8 mouse cellular contexts compared by ENCODE assay signal in genomic region chr2:127481841-127482532, GRCm38 (mm10). TPM values are rescaled to one million over a fixed set of nuclear protein-coding genes. Genes with fewer than 3 reads are reported as not detected.
DNase-seq lines count a peak whose midpoint lies in the region; ATAC-seq and TF ChIP-seq lines count a peak whose summit lies in the region.

No protein-coding gene starts in this region.

- intact Hi-C loops in gastrocnemius, adult 2 months (cut with DNase I): no loop called here

- ATAC-seq in heart, embryonic 16.5 days (replicated peaks; ENCODE audit: extremely low read depth, insufficient read depth, low FRiP score): no peak
- ATAC-seq in liver, embryonic 14.5 days (ENCODE audit: insufficient read depth): no peak
- ATAC-seq in stomach, embryonic 15.5 days (ENCODE audit: insufficient read depth, low FRiP score, low read depth): peak; percentile 27; the same call in 1 of the 2 replicates

- WGBS in heart, embryonic 16.5 days: under 1% methylated on average over 57 of the region's 59 CpGs
- under 1% methylated on average over 59 of the region's 59 CpGs for WGBS in liver, embryonic 14.5 days (ENCODE audit: insufficient replicate concordance)
- under 1% methylated on average over 55 of the region's 59 CpGs for WGBS in stomach, embryonic 15.5 days
- WGBS in cerebellum, adult 2 months: 30% methylated on average over 58 of the region's 59 CpGs

- DNase-seq in gastrocnemius, adult 2 months: peak; percentile 36
- no peak for DNase-seq in gastrocnemius, adult 8-10 months (ENCODE audit: low spot score in 2 of 2)
- DNase-seq in liver, embryonic 14.5 days (ENCODE audit: low read depth in 3 of 3, low spot score in 3 of 3): no peak
- DNase-seq in cerebellum, adult 2 months: no peak
- no peak for DNase-seq in urinary bladder, postnatal 10 days (ENCODE audit: low spot score)

- TF ChIP-seq EP300 in liver, embryonic 14.5 days (IDR thresholded peaks at IDR 0.05; ENCODE audit: low read depth): no peak

- TF ChIP-seq POLR2A in bone marrow macrophage, adult 2 months (IDR thresholded peaks at IDR 0.05; ENCODE audit: borderline replicate concordance, low read depth, low read length): no peak
- no peak for TF ChIP-seq POLR2A in cerebellum, adult 2 months (IDR thresholded peaks at IDR 0.05; ENCODE audit: borderline replicate concordance, insufficient read depth, low read length)

- H3K4me2 ChIP-seq in heart, embryonic 16.5 days (ENCODE audit: low read depth, low read length): peak overlapping the region; percentile 81
- H3K4me2 ChIP-seq in liver, embryonic 14.5 days (ENCODE audit: low read depth): peak overlapping the region; percentile 47
- H3K4me2 ChIP-seq in stomach, embryonic 15.5 days: peak overlapping the region; percentile 92

- H3K4me3 ChIP-seq in gastrocnemius, adult 2 months: peak overlapping the region; percentile 81
- H3K4me3 ChIP-seq in bone marrow macrophage, adult 2 months (ENCODE audit: insufficient read depth, low read length): peak overlapping the region; percentile 18
- peak overlapping the region; percentile 70 for H3K4me3 ChIP-seq in heart, embryonic 16.5 days (ENCODE audit: low read length)
- H3K4me3 ChIP-seq in liver, embryonic 14.5 days (ENCODE audit: insufficient read depth in 1 of 2, low read depth in 2 of 2, low read length in 2 of 2): peak overlapping the region; percentile 6 to 14; a peak in 3 of 4 replicates
- peak overlapping the region; percentile 56 for H3K4me3 ChIP-seq in stomach, embryonic 15.5 days (replicated peaks)
- H3K4me3 ChIP-seq in cerebellum, adult 2 months (replicated peaks; ENCODE audit: insufficient read depth, low read depth, low read length): no peak overlapping the region

- no peaks in the 10 kb centered on the region for H3K9me3 ChIP-seq in heart, embryonic 16.5 days (replicated peaks; ENCODE audit: control insufficient read depth, low read length)
- no peaks in the 10 kb centered on the region for H3K9me3 ChIP-seq in liver, embryonic 14.5 days (ENCODE audit: control insufficient read depth, low read length)
- H3K9me3 ChIP-seq in stomach, embryonic 15.5 days: no peaks in the 10 kb centered on the region

- no peak for TF ChIP-seq CTCF in gastrocnemius, adult 2 months (IDR thresholded peaks at IDR 0.05)
- TF ChIP-seq CTCF in bone marrow macrophage, adult 2 months (IDR thresholded peaks at IDR 0.05; ENCODE audit: low read depth, low read length): no peak
- TF ChIP-seq CTCF in liver, embryonic 14.5 days (IDR thresholded peaks at IDR 0.05; ENCODE audit: low read depth): 0 out of 2 replicates have a peak, but pooled peaks have one; percentile 9
- TF ChIP-seq CTCF in cerebellum, adult 2 months (IDR thresholded peaks at IDR 0.05; ENCODE audit: borderline replicate concordance, insufficient read depth, low read depth, low read length): no peak

- peaks cover 64% of the 10 kb centered on the region for H3K27me3 ChIP-seq in heart, embryonic 16.5 days (ENCODE audit: control insufficient read depth, insufficient read depth, low read length)
- H3K27me3 ChIP-seq in liver, embryonic 14.5 days (ENCODE audit: control insufficient read depth, insufficient read depth, low read length): peaks cover 47% of the 10 kb centered on the region
- H3K27me3 ChIP-seq in stomach, embryonic 15.5 days (replicated peaks): peaks cover 52% of the 10 kb centered on the region
- no peaks in the 10 kb centered on the region for H3K27me3 ChIP-seq in cerebellum, adult 2 months (ENCODE audit: control insufficient read depth, insufficient read depth, low read length)

- peak overlapping the region; percentile 28 for H3K27ac ChIP-seq in gastrocnemius, adult 2 months
- H3K27ac ChIP-seq in bone marrow macrophage, adult 2 months (ENCODE audit: insufficient read depth, low read depth, low read length): no peak overlapping the region
- H3K27ac ChIP-seq in heart, embryonic 16.5 days (ENCODE audit: low read length): no peak overlapping the region
- H3K27ac ChIP-seq in liver, embryonic 14.5 days: no peak overlapping the region
- no peak overlapping the region for H3K27ac ChIP-seq in stomach, embryonic 15.5 days
- no peak overlapping the region for H3K27ac ChIP-seq in cerebellum, adult 2 months (ENCODE audit: insufficient read depth, low read length)

- H3K36me3 ChIP-seq in heart, embryonic 16.5 days (ENCODE audit: control insufficient read depth, insufficient read depth): no peaks in the 10 kb centered on the region
- H3K36me3 ChIP-seq in liver, embryonic 14.5 days (replicated peaks; ENCODE audit: control insufficient read depth, insufficient read depth, low read depth): no peaks in the 10 kb centered on the region
- H3K36me3 ChIP-seq in stomach, embryonic 15.5 days: no peaks in the 10 kb centered on the region

- H3K9ac ChIP-seq in heart, embryonic 16.5 days (ENCODE audit: low read length): peak overlapping the region; percentile 60
- H3K9ac ChIP-seq in liver, embryonic 14.5 days (replicated peaks): no peak overlapping the region
- no peak overlapping the region; the same call in 1 of the 2 replicates for H3K9ac ChIP-seq in stomach, embryonic 15.5 days

- peaks cover 4% of the 10 kb centered on the region; the same call in 1 of the 2 replicates for H3K4me1 ChIP-seq in bone marrow macrophage, adult 2 months (ENCODE audit: control insufficient read depth, insufficient read depth, low read length)
- peaks cover 27% of the 10 kb centered on the region for H3K4me1 ChIP-seq in heart, embryonic 16.5 days (ENCODE audit: control insufficient read depth, insufficient read depth, low read length)
- H3K4me1 ChIP-seq in liver, embryonic 14.5 days (replicated peaks; ENCODE audit: control insufficient read depth in 2 of 2, insufficient read depth in 2 of 2, low read length in 1 of 2): no peaks in the 10 kb centered on the region
- peaks cover 23% of the 10 kb centered on the region for H3K4me1 ChIP-seq in stomach, embryonic 15.5 days
- H3K4me1 ChIP-seq in cerebellum, adult 2 months (ENCODE audit: control insufficient read depth, insufficient read depth, low read length): peaks cover 21% of the 10 kb centered on the region

RNA-seq across cellular contexts. Expression of gene Fahd2a, which starts 37.6 kb away (rescaled TPM):
- 10 to 100 TPM; 18.8 to 26.9 TPM for total RNA-seq in gastrocnemius, adult 2 months (2021)
- 10 to 100 TPM; 17.6 to 24.4 (median 20.8) TPM for total RNA-seq in gastrocnemius, adult 8-10 months (2022)
- polyA plus RNA-seq in bone marrow macrophage, adult 2 months (2012; ENCODE audit: insufficient read depth, insufficient read length, missing spikeins): 11.9 and 16.9 TPM in 2 replicates
- polyA plus RNA-seq in heart, embryonic 16.5 days (2015; fragmentation: Nextera tagmentation; extraction: Ambion mirVana): 27.8 and 31.8 TPM in 2 replicates
- polyA plus RNA-seq in liver, embryonic 14.5 days (2012; rRNA removed): 6.8 and 7.9 TPM in 2 replicates
- polyA plus RNA-seq in liver, embryonic 14.5 days (2014; fragmentation: Nextera tagmentation; extraction: Ambion mirVana): 15.1 and 20.0 TPM in 2 replicates
- polyA plus RNA-seq in stomach, embryonic 15.5 days (2015; fragmentation: Nextera tagmentation; extraction: Ambion mirVana): 24.6 and 25.2 TPM in 2 replicates
- 42.9 and 45.7 TPM in 2 replicates for polyA plus RNA-seq in cerebellum, adult 2 months (2012; rRNA removed)

RNA-seq across cellular contexts. Expression of gene Kcnip3, which starts 39.9 kb away (rescaled TPM):
- total RNA-seq in gastrocnemius, adult 2 months (2021): under 1 TPM; 0.28 to 0.31 TPM
- under 1 TPM; 0.15 to 0.47 (median 0.24) TPM for total RNA-seq in gastrocnemius, adult 8-10 months (2022)
- not detected in 2 replicates for polyA plus RNA-seq in bone marrow macrophage, adult 2 months (2012; ENCODE audit: insufficient read depth, insufficient read length, missing spikeins)
- polyA plus RNA-seq in heart, embryonic 16.5 days (2015; fragmentation: Nextera tagmentation; extraction: Ambion mirVana): 1.3 and 2.0 TPM in 2 replicates
- 0.36 and 0.38 TPM in 2 replicates for polyA plus RNA-seq in liver, embryonic 14.5 days (2012; rRNA removed)
- polyA plus RNA-seq in liver, embryonic 14.5 days (2014; fragmentation: Nextera tagmentation; extraction: Ambion mirVana): 0.42 and 0.59 TPM in 2 replicates
- 2.5 and 3.0 TPM in 2 replicates for polyA plus RNA-seq in stomach, embryonic 15.5 days (2015; fragmentation: Nextera tagmentation; extraction: Ambion mirVana)
- 81.6 and 83.9 TPM in 2 replicates for polyA plus RNA-seq in cerebellum, adult 2 months (2012; rRNA removed)

RNA-seq across cellular contexts. Expression of gene Gpat2, which starts 57.0 kb away (rescaled TPM):
- not detected for total RNA-seq in gastrocnemius, adult 2 months (2021)
- total RNA-seq in gastrocnemius, adult 8-10 months (2022): not detected
- polyA plus RNA-seq in bone marrow macrophage, adult 2 months (2012; ENCODE audit: insufficient read depth, insufficient read length, missing spikeins): not detected in 2 replicates
- 0.35 and 0.44 TPM in 2 replicates for polyA plus RNA-seq in heart, embryonic 16.5 days (2015; fragmentation: Nextera tagmentation; extraction: Ambion mirVana)
- polyA plus RNA-seq in liver, embryonic 14.5 days (2012; rRNA removed): 0.26 and 0.45 TPM in 2 replicates
- polyA plus RNA-seq in liver, embryonic 14.5 days (2014; fragmentation: Nextera tagmentation; extraction: Ambion mirVana): 0.32 and 0.33 TPM in 2 replicates
- polyA plus RNA-seq in stomach, embryonic 15.5 days (2015; fragmentation: Nextera tagmentation; extraction: Ambion mirVana): 0.15 and 0.30 TPM in 2 replicates
- polyA plus RNA-seq in cerebellum, adult 2 months (2012; rRNA removed): 0.36 and 0.38 TPM in 2 replicates

RNA-seq across cellular contexts. Expression of gene Prom2, which starts 59.3 kb away (rescaled TPM):
- not detected for total RNA-seq in gastrocnemius, adult 2 months (2021)
- not detected for total RNA-seq in gastrocnemius, adult 8-10 months (2022)
- not detected in 2 replicates for polyA plus RNA-seq in bone marrow macrophage, adult 2 months (2012; ENCODE audit: insufficient read depth, insufficient read length, missing spikeins)
- 0.21 and 0.34 TPM in 2 replicates for polyA plus RNA-seq in heart, embryonic 16.5 days (2015; fragmentation: Nextera tagmentation; extraction: Ambion mirVana)
- polyA plus RNA-seq in liver, embryonic 14.5 days (2012; rRNA removed): 0.01 TPM in 1 of 2 replicates, not detected in the other
- polyA plus RNA-seq in liver, embryonic 14.5 days (2014; fragmentation: Nextera tagmentation; extraction: Ambion mirVana): not detected in 2 replicates
- polyA plus RNA-seq in stomach, embryonic 15.5 days (2015; fragmentation: Nextera tagmentation; extraction: Ambion mirVana): 10.4 and 11.4 TPM in 2 replicates
- polyA plus RNA-seq in cerebellum, adult 2 months (2012; rRNA removed): 3.3 and 4.1 TPM in 2 replicates

Comparison
In these comparisons a context has a peak if more than half of its experiments do, and no peak if none do; other contexts are left out.
1. RNA of gene Kcnip3, which starts 39.9 kb away (polyA plus RNA-seq): 81.6 to 83.9 TPM in cerebellum, adult 2 months; 2.5 to 3.0 TPM in stomach, embryonic 15.5 days, 1.3 to 2.0 TPM in heart, embryonic 16.5 days, 0.36 to 0.59 TPM in liver, embryonic 14.5 days and not detected in bone marrow macrophage, adult 2 months; every median in the first group is over 10 times any median in the second.
2. Peak in every context shown above with its lines, with median percentiles within 50 percentile points of each other: H3K4me2 ChIP-seq.